Mouse (Mus musculus) MEL (cell line): ENCODE results near the gene Klhdc4. TPM values are rescaled to one million over a fixed set of nuclear protein-coding genes. Genes with fewer than 3 reads are reported as not detected.

Experiments used
- DNase-seq: peaks from one replicate; pipeline ENCODE4 v3.0.0; 2011; ENCODE audit warnings: low read depth, low spot score
- H3K27ac ChIP-seq: 2 replicates; pipeline ENCODE4 v1.5.1; 2012; ENCODE audit warnings: low read depth, mild to moderate bottlenecking, control low read depth, low read length, moderate library complexity; ENCODE audit not compliant: control insufficient read depth
- H3K27me3 ChIP-seq, 2 experiments: fragments of 150-350 bp in 1 of 2; sonication (generic) in 1 of 2; 2 replicates each; pipeline ENCODE4 v1.6.1; 2012; ENCODE audit warnings: low read length in 2 of 2, mild to moderate bottlenecking in 2 of 2, improper control_type of control experiment in 1 of 2, moderate library complexity in 1 of 2; ENCODE audit not compliant: insufficient read depth in 2 of 2, control insufficient read depth in 1 of 2
- H3K36me3 ChIP-seq, 2 experiments: 2 replicates each; pipeline ENCODE4 v1.6.1; 2012 to 2014; ENCODE audit warnings: low read length in 2 of 2, improper control_type of control experiment in 1 of 2, inconsistent platforms in 1 of 2, mild to moderate bottlenecking in 1 of 2; ENCODE audit not compliant: insufficient read depth in 2 of 2, control insufficient read depth in 1 of 2
- H3K4me1 ChIP-seq, 2 experiments: fragments of 150-350 bp in 1 of 2; sonication (generic) in 1 of 2; 2 replicates each; pipeline ENCODE4 v1.6.1; 2012; ENCODE audit warnings: low read length in 2 of 2, improper control_type of control experiment in 1 of 2, mild to moderate bottlenecking in 1 of 2; ENCODE audit not compliant: insufficient read depth in 2 of 2, control insufficient read depth in 1 of 2
- H3K4me3 ChIP-seq, 2 experiments: fragments of 150-350 bp in 1 of 2; sonication (generic) in 1 of 2; 2 replicates each; pipeline ENCODE4 v1.5.1; 2012; ENCODE audit warnings: low read depth in 2 of 2, low read length in 2 of 2, mild to moderate bottlenecking in 2 of 2, moderate library complexity in 2 of 2, control low read depth in 1 of 2, improper control_type of control experiment in 1 of 2; ENCODE audit not compliant: control insufficient read depth in 1 of 2, insufficient read depth in 1 of 2
- H3K79me2 ChIP-seq: 2 replicates; pipeline ENCODE4 v1.6.1; 2012; ENCODE audit warnings: mild to moderate bottlenecking, low read length, moderate library complexity; ENCODE audit not compliant: control insufficient read depth, poor library complexity, insufficient read depth
- H3K9ac ChIP-seq: 2 replicates; pipeline ENCODE4 v1.6.1; 2012; ENCODE audit warnings: low read depth, mild to moderate bottlenecking, control low read depth, low read length, moderate library complexity; ENCODE audit not compliant: control insufficient read depth, poor library complexity, severe bottlenecking
- H3K9me3 ChIP-seq: fragments of 150-350 bp; sonication (generic); replicated peaks from 2 replicates; pipeline ENCODE4 v1.6.1; 2012; ENCODE audit warnings: mild to moderate bottlenecking, low read length, improper control_type of control experiment, moderate library complexity; ENCODE audit not compliant: insufficient read depth
- CHD2 ChIP-seq: IDR thresholded peaks from 2 replicates; pipeline ENCODE4 v1.6.1; 2011; ENCODE audit warnings: low read length, improper control_type of control experiment
- CTCF ChIP-seq, 3 experiments: IDR thresholded peaks in 2 of 3; conservative IDR thresholded peaks in 1 of 3; 2 replicates each; pipeline ENCODE4 v1.5.1; 2011 to 2012; ENCODE audit warnings: low read length in 3 of 3, low read depth in 2 of 3, mild to moderate bottlenecking in 2 of 3, improper control_type of control experiment in 1 of 3, inconsistent platforms in 1 of 3, mixed read lengths in 1 of 3, moderate library complexity in 1 of 3; ENCODE audit not compliant: control insufficient read depth in 1 of 3, insufficient read depth in 1 of 3, poor library complexity in 1 of 3, severe bottlenecking in 1 of 3
- E2F4 ChIP-seq: IDR thresholded peaks from 2 replicates; pipeline ENCODE4 v1.6.1; 2011; ENCODE audit warnings: low read depth, low read length, improper control_type of control experiment, borderline replicate concordance
- ELF1 ChIP-seq: IDR thresholded peaks from 2 replicates; pipeline ENCODE4 v1.6.1; 2014; ENCODE audit warnings: low read depth, mild to moderate bottlenecking, inconsistent platforms, low read length, improper control_type of control experiment, moderate library complexity
- EP300 ChIP-seq, 2 experiments: IDR thresholded peaks; 2 replicates each; pipeline ENCODE4 v1.6.1; 2011; ENCODE audit warnings: improper control_type of control experiment in 2 of 2, low read length in 2 of 2, low read depth in 1 of 2, mild to moderate bottlenecking in 1 of 2
- GABPA ChIP-seq: IDR thresholded peaks from 2 replicates; pipeline ENCODE4 v1.6.1; 2012; ENCODE audit warnings: low read depth, mild to moderate bottlenecking, inconsistent platforms, low read length, improper control_type of control experiment, moderate library complexity
- GATA1 ChIP-seq: IDR thresholded peaks from 2 replicates; pipeline ENCODE4 v1.6.1; 2011; ENCODE audit warnings: low read depth, low read length, improper control_type of control experiment
- KAT2A ChIP-seq: conservative IDR thresholded peaks from 2 replicates; pipeline ENCODE4 v1.6.1; 2012; ENCODE audit warnings: low read depth, low read length, improper control_type of control experiment, inconsistent platforms
- MAFK ChIP-seq: IDR thresholded peaks from 2 replicates; pipeline ENCODE4 v1.6.1; 2011; ENCODE audit warnings: low read depth, mild to moderate bottlenecking, low read length, improper control_type of control experiment, borderline replicate concordance
- MAX ChIP-seq: IDR thresholded peaks from 2 replicates; pipeline ENCODE4 v1.6.1; 2011; ENCODE audit warnings: low read length, improper control_type of control experiment
- MAZ ChIP-seq: IDR thresholded peaks from 2 replicates; pipeline ENCODE4 v1.6.1; 2012; ENCODE audit warnings: low read depth, mild to moderate bottlenecking, inconsistent platforms, low read length, improper control_type of control experiment
- MEF2A ChIP-seq: IDR thresholded peaks from 2 replicates; pipeline ENCODE4 v1.6.1; 2014; ENCODE audit warnings: low read depth, mild to moderate bottlenecking, inconsistent platforms, low read length, improper control_type of control experiment; ENCODE audit not compliant: poor library complexity, insufficient replicate concordance, severe bottlenecking; ENCODE audit errors: extremely low read depth
- MXI1 ChIP-seq: IDR thresholded peaks from 2 replicates; pipeline ENCODE4 v1.6.1; 2011; ENCODE audit warnings: mild to moderate bottlenecking, low read depth, low read length, improper control_type of control experiment
- NELFE ChIP-seq: IDR thresholded peaks from 2 replicates; pipeline ENCODE4 v1.6.1; 2011; ENCODE audit warnings: low read depth, low read length, improper control_type of control experiment
- POLR2AphosphoS5 ChIP-seq: IDR thresholded peaks from 2 replicates; pipeline ENCODE4 v1.6.1; 2012; ENCODE audit warnings: low read depth, borderline replicate concordance, mild to moderate bottlenecking, inconsistent platforms, low read length, moderate library complexity, mixed read lengths
- SIN3A ChIP-seq: IDR thresholded peaks from 2 replicates; pipeline ENCODE4 v1.6.1; 2012; ENCODE audit warnings: low read length, improper control_type of control experiment, inconsistent platforms
- TBP ChIP-seq: IDR thresholded peaks from 2 replicates; pipeline ENCODE4 v1.8.0; 2011; ENCODE audit warnings: low read depth, low read length, improper control_type of control experiment
- TCF12 ChIP-seq: IDR thresholded peaks from 2 replicates; pipeline ENCODE4 v1.6.1; 2014; ENCODE audit warnings: low read depth, mild to moderate bottlenecking, inconsistent platforms, low read length, improper control_type of control experiment, moderate library complexity
- ZC3H11A ChIP-seq: IDR thresholded peaks from 2 replicates; pipeline ENCODE4 v1.6.1; 2012; ENCODE audit warnings: low read depth, mild to moderate bottlenecking, inconsistent platforms, low read length, improper control_type of control experiment
- ZKSCAN1 ChIP-seq: IDR thresholded peaks from 2 replicates; pipeline ENCODE4 v1.6.1; 2012; ENCODE audit warnings: low read depth, mild to moderate bottlenecking, inconsistent platforms, low read length, improper control_type of control experiment, moderate library complexity
- polyA plus RNA-seq, 2 experiments: library from polyadenylated mRNA; stranded (reverse) in 1 of 2; unstranded in 1 of 2; fragments of >175 nt in 1 of 2; fragments of >200 nt in 1 of 2; gene quantifications; 2 replicates each; pipeline versions ENCODE4 v1.2.1 to v1.2.4; 2012; ENCODE audit warnings: low replicate concordance in 2 of 2, low read depth in 1 of 2; ENCODE audit not compliant: insufficient read length in 2 of 2, insufficient read depth in 1 of 2, missing spikeins in 1 of 2
- total RNA-seq: library from RNA; depleted of rRNA; stranded (reverse); fragments of 300-350 nt; gene quantifications from 2 replicates; pipeline ENCODE4 v1.2.3, GENCODE M21; 2012

Klhdc4 gene
- total and polyA plus RNA-seq, 3 experiments = 49.8 to 65.2 TPM; not detected in 1

- H3K4me1 ChIP-seq = no peaks in the 10 kb centered on the region
- no peak overlapping the region for H3K4me3 ChIP-seq
- peaks cover 0 to 4% of the 10 kb centered on the region in 2 experiments; a peak in 2 of 4 replicates for H3K36me3 ChIP-seq
Observed at GRCm38 (mm10) chr8:121809524-121810155, 19.7 kb downstream of the Klhdc4 start.

GRCm38 (mm10) chr8:121808032-121808431, 21.3 kb downstream of the Klhdc4 start:
- TF ChIP-seq CTCF (IDR thresholded peaks at IDR 0.05 in 2 of 3, conservative IDR thresholded peaks at IDR 0.05 in 1 of 3; ENCODE audit: control insufficient read depth in 1 of 3, insufficient read depth in 1 of 3, low read depth in 2 of 3, low read length in 3 of 3, poor library complexity in 1 of 3, severe bottlenecking in 1 of 3) (peak in 1 of 3 experiments; percentile 22; a peak in 2 of 6 replicates), POLR2AphosphoS5 (no peak), MAZ (no peak), ZC3H11A (no peak), TCF12 (no peak), ZKSCAN1 (no peak), TBP (no peak)
- DNase-seq = no peak

More at GRCm38 (mm10) chr8:121809524-121810155, 19.7 kb downstream of the Klhdc4 start:
- H3K27ac ChIP-seq = no peak overlapping the region
- no peaks in the 10 kb centered on the region for H3K27me3 ChIP-seq
- no peaks in the 10 kb centered on the region for H3K79me2 ChIP-seq
- no peaks in the 10 kb centered on the region for H3K9me3 ChIP-seq
- no peak overlapping the region for H3K9ac ChIP-seq
- DNase-seq = no peak
- TF ChIP-seq ZKSCAN1 (no peak), NELFE (no peak), MXI1 (no peak), SIN3A (no peak), GATA1 (no peak), MAX (no peak)

GRCm38 (mm10) chr8:121806126-121806525, 23.2 kb downstream of the Klhdc4 start:
- Histone ChIP-seq H3K9ac (no peak overlapping the region), H3K27me3 (no peaks in the 10 kb centered on the region), H3K36me3 (peaks cover 0 to 5% of the 10 kb centered on the region in 2 experiments; a peak in 2 of 4 replicates), H3K79me2 (no peaks in the 10 kb centered on the region), H3K27ac (no peak overlapping the region), H3K4me3 (no peak overlapping the region), H3K4me1 (no peaks in the 10 kb centered on the region), H3K9me3 (no peaks in the 10 kb centered on the region)
- DNase-seq = no peak
- TF ChIP-seq GABPA (no peak), E2F4 (no peak), EP300 (IDR thresholded peaks at IDR 0.05; ENCODE audit: low read depth in 1 of 2, low read length in 2 of 2) (no peak), ELF1 (no peak), MAFK (no peak), MEF2A (no peak), NELFE (no peak), POLR2AphosphoS5 (no peak), KAT2A (no peak), CTCF (IDR thresholded peaks at IDR 0.05 in 2 of 3, conservative IDR thresholded peaks at IDR 0.05 in 1 of 3; ENCODE audit: control insufficient read depth in 1 of 3, insufficient read depth in 1 of 3, low read depth in 2 of 3, low read length in 3 of 3, poor library complexity in 1 of 3, severe bottlenecking in 1 of 3) (no peak), SIN3A (no peak), CHD2 (no peak), MXI1 (no peak)

More at GRCm38 (mm10) chr8:121808032-121808431, 21.3 kb downstream of the Klhdc4 start:
- Histone ChIP-seq H3K79me2 (no peaks in the 10 kb centered on the region), H3K36me3 (peaks cover 0 to 5% of the 10 kb centered on the region in 2 experiments; a peak in 2 of 4 replicates), H3K27ac (no peak overlapping the region), H3K9me3 (no peaks in the 10 kb centered on the region), H3K9ac (no peak overlapping the region), H3K4me3 (no peak overlapping the region), H3K4me1 (no peaks in the 10 kb centered on the region), H3K27me3 (no peaks in the 10 kb centered on the region)
